Mouse (Mus musculus) thymus, postnatal 4 days (tissue): ENCODE data around the gene Olfr740.

ENCODE experiments used
- DNase-seq: peaks from one replicate; pipeline ENCODE4 v3.0.0; 2021

Olfr740 gene

GRCm38 (mm10) chr14:50445245-50445644 is at the start of gene Olfr740:
Gene Olfr740 (plus strand): TSS chr14:50445545.
- DNase-seq = no peak

DNA sequence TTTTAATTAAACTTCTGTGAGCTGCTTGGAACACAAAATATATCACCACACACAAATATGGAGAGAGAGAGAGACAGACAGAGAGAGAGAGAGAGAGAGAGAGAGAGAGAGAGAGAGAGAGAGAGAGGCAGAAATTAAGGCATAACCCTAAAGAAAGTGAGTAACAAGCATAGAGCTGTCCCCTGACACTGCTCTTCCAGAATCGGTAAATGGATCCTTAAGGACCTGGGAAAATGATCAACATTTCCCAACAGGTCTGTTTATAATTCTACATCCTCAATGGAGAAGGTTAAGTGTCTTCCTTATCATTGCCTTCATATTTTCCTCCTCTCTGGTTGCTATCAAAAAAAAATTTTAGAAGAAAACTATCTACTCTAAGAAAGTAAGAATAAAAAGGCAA is 38.1 kb upstream of the Olfr740 start, which contains the start of gene Olfr738:
Gene Olfr738 (plus strand): TSS at position 301 of the 400 bp plus-strand sequence.
- no peak for DNase-seq

GRCm38 (mm10) chr14:50418326-50418725 is 27.0 kb upstream of the Olfr740 start, which contains the start of gene Olfr739:
Gene Olfr739 (plus strand): TSS chr14:50418626.
- no peak for DNase-seq

DNA sequence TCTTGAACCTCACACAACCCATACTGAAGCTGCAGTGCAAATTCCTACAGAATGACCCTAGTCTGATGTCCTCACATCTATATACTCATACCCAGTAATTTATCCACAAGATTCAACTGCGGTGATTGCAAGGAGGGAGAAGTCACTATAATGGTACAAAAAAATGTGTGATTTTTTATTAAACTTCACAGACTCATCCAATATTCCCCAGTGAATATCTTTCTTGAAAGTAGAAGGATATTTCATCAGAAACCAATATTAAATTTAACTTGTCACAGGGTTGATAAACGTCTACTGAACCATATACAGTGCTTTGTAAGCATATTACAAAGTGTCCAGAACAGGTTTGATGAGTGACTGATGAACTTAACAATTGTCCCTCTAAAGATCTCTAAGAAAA is 27.1 kb downstream of the Olfr740 start, which contains the start of gene Olfr741:
Gene Olfr741 (plus strand): TSS at position 301 of the 400 bp plus-strand sequence.
- no peak for DNase-seq

GRCm38 (mm10) chr14:50478406-50478805 is 33.1 kb downstream of the Olfr740 start:
- DNase-seq = no peak

GRCm38 (mm10) chr14:50503300-50503699 is 58.0 kb downstream of the Olfr740 start, which contains the start of gene Olfr742:
Gene Olfr742 (plus strand): TSS chr14:50503600.
- DNase-seq = no peak
